In genomic region chr9:65937566-65937965, GRCm38 (mm10) we compare ENCODE assay signal across 32 mouse cellular contexts.
"Had no signal": no experiment of that assay in that cellular context is flagged by ENCODE, and none has a peak within 500 bp of the region (broad histone marks: within the 10 kb centered on the region; RNA-seq: fewer than 3 reads in every experiment).

No protein-coding gene starts in this region.

- H3K36me3 ChIP-seq: limb, embryonic 10.5 days; limb, embryonic 13.5 days; limb, embryonic 15.5 days; liver, embryonic 12.5 days; liver, embryonic 13.5 days; liver, embryonic 15.5 days; lung, embryonic 15.5 days; midbrain, embryonic 10.5 days; midbrain, embryonic 12.5 days; midbrain, embryonic 13.5 days; midbrain, embryonic 15.5 days; neural tube, embryonic 12.5 days had no signal

- H3K4me3 ChIP-seq: limb, embryonic 10.5 days; limb, embryonic 12.5 days; limb, embryonic 13.5 days; limb, embryonic 15.5 days; liver, embryonic 12.5 days; liver, embryonic 13.5 days; liver, embryonic 15.5 days; lung, embryonic 15.5 days; megakaryocyte, embryonic 14.5 days; midbrain, embryonic 10.5 days; midbrain, embryonic 12.5 days; midbrain, embryonic 13.5 days; midbrain, embryonic 15.5 days; myocyte; neural tube, embryonic 12.5 days had no signal

- H3K4me2 ChIP-seq: limb, embryonic 12.5 days; limb, embryonic 13.5 days; limb, embryonic 15.5 days; liver, embryonic 11.5 days; liver, embryonic 12.5 days; liver, embryonic 13.5 days; liver, embryonic 15.5 days; lung, embryonic 14.5 days; lung, embryonic 15.5 days; midbrain, embryonic 11.5 days; midbrain, embryonic 12.5 days; midbrain, embryonic 13.5 days; midbrain, embryonic 15.5 days; neural tube, embryonic 12.5 days had no signal

- H3K4me1 ChIP-seq: limb, embryonic 10.5 days; limb, embryonic 12.5 days; limb, embryonic 13.5 days; limb, embryonic 15.5 days; liver, embryonic 12.5 days; liver, embryonic 13.5 days; liver, embryonic 15.5 days; lung, embryonic 15.5 days; megakaryocyte, embryonic 14.5 days; midbrain, embryonic 10.5 days; midbrain, embryonic 12.5 days; midbrain, embryonic 13.5 days; midbrain, embryonic 15.5 days; neural tube, embryonic 12.5 days had no signal

- H3K27ac ChIP-seq: limb, embryonic 10.5 days; limb, embryonic 12.5 days; limb, embryonic 13.5 days; limb, embryonic 15.5 days; liver, embryonic 12.5 days; liver, embryonic 13.5 days; liver, embryonic 14.5 days; liver, embryonic 15.5 days; lung, embryonic 15.5 days; macrophage; midbrain, embryonic 10.5 days; midbrain, embryonic 12.5 days; midbrain, embryonic 13.5 days; midbrain, embryonic 15.5 days; neural tube, embryonic 12.5 days had no signal

- H3K9ac ChIP-seq: limb, embryonic 12.5 days; limb, embryonic 13.5 days; limb, embryonic 15.5 days; liver, embryonic 12.5 days; liver, embryonic 13.5 days; liver, embryonic 14.5 days; liver, embryonic 15.5 days; liver, postnatal 0 days; lung, embryonic 14.5 days; lung, embryonic 15.5 days; midbrain, embryonic 12.5 days; midbrain, embryonic 13.5 days; midbrain, embryonic 15.5 days; neural tube, embryonic 12.5 days had no signal

- ATAC-seq: liver, embryonic 12.5 days; liver, postnatal 0 days; lung, postnatal 0 days; midbrain, embryonic 13.5 days; midbrain, embryonic 15.5 days; midbrain, embryonic 16.5 days had no signal

- H3K9me3 ChIP-seq: limb, embryonic 10.5 days; limb, embryonic 12.5 days; limb, embryonic 13.5 days; limb, embryonic 15.5 days; liver, embryonic 12.5 days; liver, embryonic 13.5 days; liver, embryonic 15.5 days; lung, embryonic 15.5 days; megakaryocyte, embryonic 14.5 days; midbrain, embryonic 10.5 days; midbrain, embryonic 12.5 days; midbrain, embryonic 13.5 days; midbrain, embryonic 15.5 days; neural tube, embryonic 12.5 days had no signal

- H3K27me3 ChIP-seq: limb, embryonic 12.5 days; limb, embryonic 13.5 days; limb, embryonic 15.5 days; liver, embryonic 12.5 days; liver, embryonic 13.5 days; liver, embryonic 15.5 days; lung, embryonic 15.5 days; megakaryocyte, embryonic 14.5 days; midbrain, embryonic 12.5 days; midbrain, embryonic 13.5 days; midbrain, embryonic 15.5 days; neural tube, embryonic 12.5 days had no signal

- DNase-seq: left cerebral cortex, postnatal 4 days; liver; liver, embryonic 13.5 days; liver, postnatal 0 days; lung, adult 18-20 months; lung, adult 2 months; lung, embryonic 14.5 days; lung, postnatal 10 days; lung, postnatal 14 days; lung, postnatal 36 days; lung, postnatal 4 days; midbrain, embryonic 14.5 days had no signal
